ENCODE assay signal across 8 mouse cellular contexts in the genomic region with DNA sequence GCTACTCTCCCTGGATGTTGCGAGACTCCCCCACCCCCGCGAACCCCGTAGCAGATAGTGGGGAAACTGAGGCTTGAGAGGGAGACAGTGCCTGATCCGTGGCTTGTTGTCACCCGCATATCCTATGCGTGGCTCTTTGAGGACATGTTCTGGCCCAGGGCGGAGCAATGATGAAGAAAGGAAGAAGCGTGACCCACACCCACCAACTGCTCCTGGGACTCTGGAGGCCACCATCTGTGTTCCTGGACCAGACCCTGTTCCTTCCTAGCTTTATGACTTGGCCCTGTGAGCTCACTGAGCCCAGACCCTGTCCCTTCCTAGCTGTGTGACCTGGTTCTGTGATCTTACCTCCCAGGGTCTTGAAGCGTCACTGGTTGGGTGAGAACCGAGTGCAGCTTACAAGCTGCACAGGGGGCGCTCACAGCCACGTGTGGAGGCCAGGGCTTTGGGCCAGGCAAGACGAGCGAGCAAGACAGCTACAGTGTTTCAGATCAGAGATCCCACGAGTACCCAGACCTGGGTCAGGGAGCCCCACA. TPM values are rescaled to one million over a fixed set of nuclear protein-coding genes. Genes with fewer than 3 reads are reported as not detected.
DNase-seq lines count a peak whose midpoint lies in the region; ATAC-seq lines count a peak whose summit lies in the region.

No protein-coding gene starts in this region.

- no peaks in the 10 kb centered on the region for H3K36me3 ChIP-seq in forebrain, embryonic 10.5 days (replicated peaks)
- no peaks in the 10 kb centered on the region for H3K36me3 ChIP-seq in hindbrain, embryonic 12.5 days
- H3K36me3 ChIP-seq in liver, embryonic 13.5 days = no peaks in the 10 kb centered on the region
- H3K36me3 ChIP-seq in neural tube, embryonic 13.5 days = no peaks in the 10 kb centered on the region

- H3K9me3 ChIP-seq in forebrain, embryonic 10.5 days = no peaks in the 10 kb centered on the region
- 0 out of 2 replicates have a peak, but pooled peaks cover 3% of the 10 kb centered on the region for H3K9me3 ChIP-seq in hindbrain, embryonic 12.5 days (replicated peaks)
- H3K9me3 ChIP-seq in liver, embryonic 13.5 days (replicated peaks) = no peaks in the 10 kb centered on the region
- no peaks in the 10 kb centered on the region for H3K9me3 ChIP-seq in neural tube, embryonic 13.5 days

- peak overlapping the region; percentile 42 for H3K9ac ChIP-seq in hindbrain, embryonic 12.5 days
- H3K9ac ChIP-seq in liver, embryonic 13.5 days = peak overlapping the region; percentile 71
- peak overlapping the region; percentile 70 for H3K9ac ChIP-seq in neural tube, embryonic 13.5 days

- intact Hi-C loops in left cerebral cortex, postnatal 25 days (cut with DNase I) = no loop called here

- peaks cover 73% of the 10 kb centered on the region for H3K27me3 ChIP-seq in forebrain, embryonic 10.5 days (ENCODE audit: poor library complexity, severe bottlenecking)
- peaks cover 22% of the 10 kb centered on the region for H3K27me3 ChIP-seq in hindbrain, embryonic 12.5 days
- peaks cover 44% of the 10 kb centered on the region for H3K27me3 ChIP-seq in liver, embryonic 13.5 days
- H3K27me3 ChIP-seq in neural tube, embryonic 13.5 days = 0 out of 2 replicates have a peak, but pooled peaks cover 8% of the 10 kb centered on the region

- peaks cover 82% of the 10 kb centered on the region for H3K4me1 ChIP-seq in forebrain, embryonic 10.5 days
- peaks cover 56% of the 10 kb centered on the region for H3K4me1 ChIP-seq in hindbrain, embryonic 12.5 days
- peaks cover 43% of the 10 kb centered on the region for H3K4me1 ChIP-seq in liver, embryonic 13.5 days (replicated peaks)
- H3K4me1 ChIP-seq in neural tube, embryonic 13.5 days (replicated peaks) = peaks cover 52% of the 10 kb centered on the region

- peak; percentile 54 for DNase-seq in urinary bladder, postnatal 14 days (ENCODE audit: low spot score)
- DNase-seq in urinary bladder, adult 2 months (ENCODE audit: low spot score) = no peak
- DNase-seq in forebrain, embryonic 10.5 days (ENCODE audit: extremely low spot score, low spot score) = no peak
- DNase-seq in liver, embryonic 13.5 days = no peak
- DNase-seq in left cerebral cortex, adult 11 months (ENCODE audit: low spot score) = no peak
- DNase-seq in left cerebral cortex, postnatal 25 days (ENCODE audit: low spot score in 2 of 2) = no peak

- peak overlapping the region; percentile 50 for H3K4me3 ChIP-seq in forebrain, embryonic 10.5 days
- H3K4me3 ChIP-seq in hindbrain, embryonic 12.5 days = peak overlapping the region; percentile 31
- H3K4me3 ChIP-seq in liver, embryonic 13.5 days (replicated peaks) = peak overlapping the region; percentile 58
- H3K4me3 ChIP-seq in neural tube, embryonic 13.5 days = peak overlapping the region; percentile 36

- peak overlapping the region; percentile 69 for H3K4me2 ChIP-seq in hindbrain, embryonic 12.5 days (replicated peaks)
- peak overlapping the region; percentile 91 for H3K4me2 ChIP-seq in liver, embryonic 13.5 days
- H3K4me2 ChIP-seq in neural tube, embryonic 13.5 days = peak overlapping the region; percentile 70

- peak overlapping the region; percentile 91 for H3K27ac ChIP-seq in forebrain, embryonic 10.5 days
- peak overlapping the region; percentile 90 for H3K27ac ChIP-seq in hindbrain, embryonic 12.5 days
- H3K27ac ChIP-seq in liver, embryonic 13.5 days = peak overlapping the region; percentile 69
- H3K27ac ChIP-seq in neural tube, embryonic 13.5 days (replicated peaks) = peak overlapping the region; percentile 90

- ATAC-seq in hindbrain, embryonic 12.5 days (ENCODE audit: low FRiP score) = peak; percentile 30; the same call in 1 of the 2 replicates
- peak; percentile 10; the same call in 1 of the 2 replicates for ATAC-seq in liver, embryonic 13.5 days (ENCODE audit: low read depth)
- peak; percentile 29 for ATAC-seq in neural tube, embryonic 13.5 days (ENCODE audit: low read depth)

- WGBS in forebrain, embryonic 10.5 days = 8% methylated on average over 16 of the region's 16 CpGs
- 5% methylated on average over 16 of the region's 16 CpGs for WGBS in hindbrain, embryonic 12.5 days
- 6% methylated on average over 16 of the region's 16 CpGs for WGBS in liver, embryonic 13.5 days (ENCODE audit: insufficient replicate concordance)
- WGBS in neural tube, embryonic 13.5 days = 11% methylated on average over 16 of the region's 16 CpGs

RNA-seq across cellular contexts. Expression of a gene that starts 48.7 kb away (rescaled TPM):
- polyA plus RNA-seq in urinary bladder, adult 2 months (2012; rRNA removed) = 27.5 and 30.2 TPM in 2 replicates
- polyA plus RNA-seq in forebrain, embryonic 10.5 days (2016; fragmentation: Nextera tagmentation; extraction: Ambion mirVana) = 11.1 and 12.0 TPM in 2 replicates
- polyA plus RNA-seq in hindbrain, embryonic 12.5 days (2016; fragmentation: Nextera tagmentation; extraction: Ambion mirVana) = 22.4 and 24.0 TPM in 2 replicates
- polyA plus RNA-seq in liver, embryonic 13.5 days (2015; fragmentation: Nextera tagmentation; extraction: Ambion mirVana) = 8.3 and 9.6 TPM in 2 replicates
- 17.0 and 17.1 TPM in 2 replicates for polyA plus RNA-seq in neural tube, embryonic 13.5 days (2015; fragmentation: Nextera tagmentation; extraction: Ambion mirVana)
- 10 to 100 TPM; 74.2 to 79.4 TPM for total RNA-seq in left cerebral cortex, postnatal 25 days (2021)
